Mouse (Mus musculus) G1E (cell line): ENCODE data around the gene Ndc80.

Experiments
- CTCF ChIP-seq: IDR thresholded peaks from 2 replicates; pipeline ENCODE4 v1.5.1; 2012; ENCODE audit warnings: low read depth, low read length, inconsistent platforms, mixed read lengths
- GATA1 ChIP-seq: IDR thresholded peaks from 2 replicates; pipeline ENCODE4 v1.6.1; 2012; ENCODE audit warnings: borderline replicate concordance, low read length, inconsistent platforms, mixed read lengths
- GATA2 ChIP-seq: IDR thresholded peaks from 2 replicates; pipeline ENCODE4 v1.6.1; 2012; ENCODE audit warnings: low read depth, low read length, inconsistent platforms, borderline replicate concordance
- TAL1 ChIP-seq: conservative IDR thresholded peaks from 2 replicates; pipeline ENCODE4 v1.6.1; 2012; ENCODE audit warnings: low read depth, low read length, inconsistent platforms, mixed read lengths

- TF ChIP-seq CTCF (no peak), GATA2 (no peak), GATA1 (no peak), TAL1 (no peak)
Observed at GRCm38 (mm10) chr17:71486231-71486851, 40.3 kb downstream of the Ndc80 start.
